ENCODE assay signal across 13 mouse cellular contexts in genomic region chr6:115695124-115695523, GRCm38 (mm10). TPM values are rescaled to one million over a fixed set of nuclear protein-coding genes. Genes with fewer than 3 reads are reported as not detected.
DNase-seq lines count a peak whose midpoint lies in the region; ATAC-seq and TF ChIP-seq lines count a peak whose summit lies in the region.
"Had no signal": no experiment of that assay in that cellular context is flagged by ENCODE, and none has a peak within 500 bp of the region (broad histone marks: within the 10 kb centered on the region; RNA-seq: fewer than 3 reads in every experiment).

No protein-coding gene starts in this region.

- H3K4me3 ChIP-seq in kidney, embryonic 15.5 days (replicated peaks) = no peak overlapping the region
- H3K4me3 ChIP-seq in kidney, embryonic 16.5 days (ENCODE audit: low read length) = no peak overlapping the region
- no peak overlapping the region for H3K4me3 ChIP-seq in bone marrow macrophage, adult 2 months (ENCODE audit: insufficient read depth, low read length)
- no peak overlapping the region for H3K4me3 ChIP-seq in heart, embryonic 12.5 days
- H3K4me3 ChIP-seq in limb, embryonic 14.5 days (replicated peaks; ENCODE audit: low read length) = no peak overlapping the region
- H3K4me3 ChIP-seq in midbrain, embryonic 10.5 days = no peak overlapping the region
- H3K4me3 ChIP-seq: forebrain, embryonic 10.5 days; limb, embryonic 15.5 days had no signal

- H3K9ac ChIP-seq in kidney, embryonic 15.5 days = no peak overlapping the region
- H3K9ac ChIP-seq in kidney, embryonic 16.5 days (replicated peaks; ENCODE audit: low read length) = no peak overlapping the region
- peak overlapping the region; percentile 68 for H3K9ac ChIP-seq in heart, embryonic 12.5 days
- no peak overlapping the region for H3K9ac ChIP-seq in limb, embryonic 14.5 days (ENCODE audit: low read depth, low read length, severe bottlenecking)
- H3K9ac ChIP-seq: hindbrain, embryonic 14.5 days; limb, embryonic 15.5 days had no signal

- peaks cover 4% of the 10 kb centered on the region; the same call in 1 of the 2 replicates for H3K4me1 ChIP-seq in kidney, embryonic 15.5 days
- H3K4me1 ChIP-seq in kidney, embryonic 16.5 days (ENCODE audit: insufficient read depth, low read length) = no peaks in the 10 kb centered on the region
- H3K4me1 ChIP-seq in bone marrow macrophage, adult 2 months (ENCODE audit: control insufficient read depth, insufficient read depth, low read length) = peaks cover 37% of the 10 kb centered on the region
- H3K4me1 ChIP-seq in heart, embryonic 12.5 days (replicated peaks) = peaks cover 30% of the 10 kb centered on the region
- peaks cover 6% of the 10 kb centered on the region; the same call in 1 of the 2 replicates for H3K4me1 ChIP-seq in limb, embryonic 14.5 days (ENCODE audit: control insufficient read depth, insufficient read depth, low read length)
- peaks cover 7% of the 10 kb centered on the region for H3K4me1 ChIP-seq in midbrain, embryonic 10.5 days

- 0 out of 2 replicates have a peak, but pooled peaks have one; percentile 36 for ATAC-seq in kidney, embryonic 15.5 days (replicated peaks; ENCODE audit: low FRiP score)
- ATAC-seq in kidney, embryonic 16.5 days (ENCODE audit: low FRiP score, low TSS enrichment) = no peak
- ATAC-seq in heart, embryonic 12.5 days (ENCODE audit: insufficient number of reproducible peaks, low FRiP score) = peak; percentile 87
- 0 out of 2 replicates have a peak, but pooled peaks have one; percentile 32 for ATAC-seq in limb, embryonic 14.5 days (ENCODE audit: low FRiP score, low read depth)
- ATAC-seq: activated CD4-positive, CD25-positive, alpha-beta regulatory T cell, adult 4 months had no signal

- TF ChIP-seq CTCF in bone marrow macrophage, adult 2 months (IDR thresholded peaks at IDR 0.05; ENCODE audit: low read depth, low read length) = no peak

- H3K9me3 ChIP-seq in kidney, embryonic 15.5 days (replicated peaks) = no peaks in the 10 kb centered on the region
- no peaks in the 10 kb centered on the region for H3K9me3 ChIP-seq in kidney, embryonic 16.5 days (ENCODE audit: low read length)
- H3K9me3 ChIP-seq in heart, embryonic 12.5 days (replicated peaks) = no peaks in the 10 kb centered on the region
- no peaks in the 10 kb centered on the region; the same call in 1 of the 2 replicates for H3K9me3 ChIP-seq in limb, embryonic 14.5 days (ENCODE audit: control insufficient read depth, low read length)
- no peaks in the 10 kb centered on the region for H3K9me3 ChIP-seq in midbrain, embryonic 10.5 days (replicated peaks)
- H3K9me3 ChIP-seq: forebrain, embryonic 10.5 days; limb, embryonic 15.5 days had no signal

- H3K27me3 ChIP-seq in kidney, embryonic 15.5 days = no peaks in the 10 kb centered on the region
- no peaks in the 10 kb centered on the region for H3K27me3 ChIP-seq in kidney, embryonic 16.5 days (ENCODE audit: insufficient read depth, low read length)
- no peaks in the 10 kb centered on the region for H3K27me3 ChIP-seq in heart, embryonic 12.5 days (replicated peaks)
- H3K27me3 ChIP-seq in limb, embryonic 14.5 days (ENCODE audit: control insufficient read depth, insufficient read depth, low read length) = no peaks in the 10 kb centered on the region
- H3K27me3 ChIP-seq in midbrain, embryonic 10.5 days (ENCODE audit: low read depth, poor library complexity, severe bottlenecking) = no peaks in the 10 kb centered on the region
- H3K27me3 ChIP-seq: limb, embryonic 15.5 days had no signal

- no peaks in the 10 kb centered on the region for H3K36me3 ChIP-seq in kidney, embryonic 15.5 days
- no peaks in the 10 kb centered on the region for H3K36me3 ChIP-seq in kidney, embryonic 16.5 days (ENCODE audit: insufficient read depth, low read length)
- no peaks in the 10 kb centered on the region for H3K36me3 ChIP-seq in heart, embryonic 12.5 days
- no peaks in the 10 kb centered on the region for H3K36me3 ChIP-seq in limb, embryonic 14.5 days (ENCODE audit: control insufficient read depth, insufficient read depth, low read length)
- no peaks in the 10 kb centered on the region for H3K36me3 ChIP-seq in midbrain, embryonic 10.5 days
- H3K36me3 ChIP-seq: forebrain, embryonic 10.5 days; limb, embryonic 15.5 days had no signal

- H3K27ac ChIP-seq in kidney, embryonic 15.5 days = no peak overlapping the region
- no peak overlapping the region for H3K27ac ChIP-seq in kidney, embryonic 16.5 days (ENCODE audit: low read length)
- peak overlapping the region; percentile 52; the same call in 1 of the 2 replicates for H3K27ac ChIP-seq in bone marrow macrophage, adult 2 months (ENCODE audit: insufficient read depth, low read depth, low read length)
- peak overlapping the region; percentile 98 for H3K27ac ChIP-seq in heart, embryonic 12.5 days (ENCODE audit: poor library complexity, severe bottlenecking)
- H3K27ac ChIP-seq in limb, embryonic 14.5 days (replicated peaks; ENCODE audit: low read depth, low read length) = no peak overlapping the region
- no peak overlapping the region for H3K27ac ChIP-seq in midbrain, embryonic 10.5 days (replicated peaks)
- H3K27ac ChIP-seq: forebrain, embryonic 10.5 days; hindbrain, embryonic 14.5 days had no signal

- WGBS in kidney, embryonic 15.5 days = 56% methylated on average over 7 of the region's 7 CpGs
- 45% methylated on average over 7 of the region's 7 CpGs for WGBS in kidney, embryonic 16.5 days
- WGBS in heart, embryonic 12.5 days = 19% methylated on average over 7 of the region's 7 CpGs
- 56% methylated on average over 7 of the region's 7 CpGs for WGBS in limb, embryonic 14.5 days
- WGBS in midbrain, embryonic 10.5 days = 61% methylated on average over 7 of the region's 7 CpGs

- no peak for DNase-seq in limb, embryonic 14.5 days (ENCODE audit: low spot score)
- no peak for DNase-seq in adrenal gland, adult 8-10 months
- no peak for DNase-seq in midbrain, embryonic 10.5 days (ENCODE audit: low spot score)
- DNase-seq: kidney, adult 18-20 months; layer of hippocampus, postnatal 36 days had no signal

- no peak overlapping the region for H3K4me2 ChIP-seq in kidney, embryonic 15.5 days
- no peak overlapping the region for H3K4me2 ChIP-seq in kidney, embryonic 16.5 days (replicated peaks; ENCODE audit: low read depth, low read length)
- H3K4me2 ChIP-seq in heart, embryonic 12.5 days = peak overlapping the region; percentile 51; the same call in 1 of the 2 replicates
- H3K4me2 ChIP-seq in limb, embryonic 14.5 days (replicated peaks; ENCODE audit: low read depth, low read length, severe bottlenecking) = no peak overlapping the region
- H3K4me2 ChIP-seq: hindbrain, embryonic 14.5 days; limb, embryonic 15.5 days had no signal

- no peak for TF ChIP-seq POLR2A in bone marrow macrophage, adult 2 months (IDR thresholded peaks at IDR 0.05; ENCODE audit: borderline replicate concordance, low read depth, low read length)
- no peak for TF ChIP-seq POLR2A in limb, embryonic 14.5 days (IDR thresholded peaks at IDR 0.05; ENCODE audit: borderline replicate concordance, extremely low read depth, insufficient read depth, insufficient read length)

RNA-seq across cellular contexts. Expression of gene Raf1, which starts 18.7 kb away (rescaled TPM):
- polyA plus RNA-seq in kidney, embryonic 15.5 days (2015; fragmentation: Nextera tagmentation; extraction: Ambion mirVana) = 87.0 and 94.9 TPM in 2 replicates
- polyA plus RNA-seq in kidney, embryonic 16.5 days (2015; fragmentation: Nextera tagmentation; extraction: Ambion mirVana) = 91.0 and 95.7 TPM in 2 replicates
- 89.1 and 89.4 TPM in 2 replicates for polyA plus RNA-seq in bone marrow macrophage, adult 2 months (2012; ENCODE audit: insufficient read depth, insufficient read length, missing spikeins)
- 109 TPM in 2 replicates for polyA plus RNA-seq in heart, embryonic 12.5 days (2016; fragmentation: Nextera tagmentation; extraction: Ambion mirVana)
- polyA plus RNA-seq in limb, embryonic 14.5 days (2012; rRNA removed) = 176 and 197 TPM in 2 replicates
- 120 and 134 TPM in 2 replicates for polyA plus RNA-seq in limb, embryonic 14.5 days (2014; fragmentation: Nextera tagmentation; extraction: Ambion mirVana)
- 100 to 1,000 TPM in 2 of 4 experiments, 10 to 100 TPM in 2; 88.8 to 113 (median 97.7) TPM for total RNA-seq in adrenal gland, adult 8-10 months (2022)
- polyA plus RNA-seq in midbrain, embryonic 10.5 days (2016; fragmentation: Nextera tagmentation; extraction: Ambion mirVana) = 114 and 123 TPM in 2 replicates

Comparison
In these comparisons a context has a peak if more than half of its experiments do, and no peak if none do; other contexts are left out.
1. H3K27ac ChIP-seq: peak in bone marrow macrophage, adult 2 months (single experiment) and heart, embryonic 12.5 days (single experiment); none in kidney, embryonic 15.5 days (single experiment), kidney, embryonic 16.5 days (single experiment), limb, embryonic 14.5 days (single experiment) and midbrain, embryonic 10.5 days (single experiment).